Mouse (Mus musculus): ENCODE measurements around the gene Aym1. TPM values are rescaled to one million over a fixed set of nuclear protein-coding genes. Genes with fewer than 3 reads are reported as not detected.

The Aym1 gene
- total and polyA plus RNA-seq, 2 experiments from 2014 or later: not detected

DNA sequence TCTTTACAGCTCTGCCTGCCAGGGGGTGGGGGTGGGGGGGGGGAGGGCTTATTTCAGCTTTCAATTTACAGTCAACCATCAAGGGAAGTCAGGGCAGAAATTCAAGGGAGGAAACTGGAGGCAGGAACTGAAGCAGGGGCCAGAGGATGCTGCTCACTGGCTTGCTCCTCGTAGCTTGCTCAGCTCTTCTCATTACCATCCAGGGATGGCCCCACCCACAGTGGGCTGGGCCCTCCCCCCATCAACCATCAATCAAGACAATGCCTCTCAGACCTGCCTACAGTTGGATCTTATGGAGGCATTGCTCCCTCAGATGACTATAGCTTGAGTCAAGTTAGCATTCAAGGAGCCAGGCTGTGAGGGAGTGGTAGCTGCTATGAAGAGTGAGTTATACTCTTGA, 19.2 kb downstream of the Aym1 start:
- H3K9ac ChIP-seq (replicated peaks; ENCODE audit: low read length, poor library complexity, severe bottlenecking): no peak overlapping the region
- TF ChIP-seq CTCF (IDR thresholded peaks at IDR 0.05): no peak
- no peak overlapping the region for H3K4me3 ChIP-seq (ENCODE audit: low read depth, low read length)
- no peak overlapping the region for H3K4me2 ChIP-seq (ENCODE audit: low read depth, low read length, poor library complexity, severe bottlenecking)
- no peaks in the 10 kb centered on the region for H3K9me3 ChIP-seq (ENCODE audit: low read length)
- ATAC-seq (ENCODE audit: low FRiP score) (no peak), DNase-seq (ENCODE audit: low spot score) (no peak)
- no peaks in the 10 kb centered on the region for H3K36me3 ChIP-seq (ENCODE audit: insufficient read depth, low read length)
- H3K4me1 ChIP-seq (ENCODE audit: insufficient read depth, low read length): 0 out of 2 replicates have a peak, but pooled peaks cover 7% of the 10 kb centered on the region
- H3K27ac ChIP-seq (ENCODE audit: low read depth, low read length): no peak overlapping the region
- 80% methylated on average over 1 of the region's 1 CpGs for WGBS
- no peaks in the 10 kb centered on the region for H3K27me3 ChIP-seq (ENCODE audit: insufficient read depth, low read length)

DNA sequence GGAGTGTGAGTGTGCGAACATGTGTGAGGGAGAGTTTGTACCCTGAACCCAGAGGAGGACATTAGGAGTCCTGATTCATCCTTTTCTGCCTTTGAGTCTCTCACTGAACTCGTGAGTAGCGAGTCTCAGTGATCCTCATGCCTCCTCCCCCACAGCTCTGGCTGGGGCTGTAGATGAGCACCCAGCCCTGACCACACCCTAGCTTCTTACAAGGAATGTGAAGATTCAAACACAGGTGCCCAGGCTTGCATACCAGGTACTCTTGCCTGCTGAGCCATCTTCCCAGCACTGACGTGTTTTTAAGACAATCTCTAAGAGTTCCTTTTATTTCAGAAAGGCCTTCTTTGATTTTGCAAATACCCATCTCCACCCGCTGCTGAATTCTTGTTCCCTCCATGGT, 22.3 kb downstream of the Aym1 start:
- Histone ChIP-seq H3K4me2 (ENCODE audit: low read depth, low read length, poor library complexity, severe bottlenecking) (no peak overlapping the region), H3K4me1 (ENCODE audit: insufficient read depth, low read length) (no peaks in the 10 kb centered on the region), H3K36me3 (ENCODE audit: insufficient read depth, low read length) (no peaks in the 10 kb centered on the region), H3K27ac (ENCODE audit: low read depth, low read length) (no peak overlapping the region), H3K9ac (replicated peaks; ENCODE audit: low read length, poor library complexity, severe bottlenecking) (no peak overlapping the region), H3K27me3 (ENCODE audit: insufficient read depth, low read length) (no peaks in the 10 kb centered on the region), H3K9me3 (ENCODE audit: low read length) (no peaks in the 10 kb centered on the region), H3K4me3 (ENCODE audit: low read depth, low read length) (no peak overlapping the region)
- ATAC-seq (ENCODE audit: low FRiP score) (no peak), DNase-seq (ENCODE audit: low spot score) (no peak)
- 69% methylated on average over 5 of the region's 5 CpGs for WGBS
- no peak for TF ChIP-seq CTCF (IDR thresholded peaks at IDR 0.05)

DNA sequence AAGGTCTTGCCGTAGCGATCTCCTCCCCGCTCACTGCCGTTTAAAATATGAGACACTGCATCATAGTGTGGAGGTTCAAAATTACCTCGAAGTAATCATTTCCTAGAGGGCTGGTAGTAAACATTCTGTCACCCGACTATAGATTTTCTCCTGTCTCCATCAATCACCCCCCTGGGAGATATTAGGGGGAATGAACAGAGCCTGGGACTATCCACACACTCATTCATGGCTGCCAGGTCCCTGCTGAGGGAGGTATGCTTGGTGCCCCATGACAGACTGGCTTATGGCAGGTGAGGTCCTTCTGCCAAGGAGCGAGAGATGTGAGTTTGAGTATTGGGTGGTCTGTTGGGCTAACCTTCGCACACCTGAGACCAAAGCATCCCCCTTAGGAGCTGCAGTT, 23.5 kb downstream of the Aym1 start:
- H3K36me3 ChIP-seq (ENCODE audit: insufficient read depth, low read length): no peaks in the 10 kb centered on the region
- no peaks in the 10 kb centered on the region for H3K9me3 ChIP-seq (ENCODE audit: low read length)
- no peak overlapping the region for H3K9ac ChIP-seq (replicated peaks; ENCODE audit: low read length, poor library complexity, severe bottlenecking)
- DNase-seq (ENCODE audit: low spot score) (no peak), ATAC-seq (ENCODE audit: low FRiP score) (no peak)
- H3K4me3 ChIP-seq (ENCODE audit: low read depth, low read length): no peak overlapping the region
- H3K27me3 ChIP-seq (ENCODE audit: insufficient read depth, low read length): no peaks in the 10 kb centered on the region
- no peak overlapping the region for H3K4me2 ChIP-seq (ENCODE audit: low read depth, low read length, poor library complexity, severe bottlenecking)
- WGBS: 86% methylated on average over 8 of the region's 8 CpGs
- no peaks in the 10 kb centered on the region for H3K4me1 ChIP-seq (ENCODE audit: insufficient read depth, low read length)
- no peak for TF ChIP-seq CTCF (IDR thresholded peaks at IDR 0.05)
- no peak overlapping the region for H3K27ac ChIP-seq (ENCODE audit: low read depth, low read length)

DNA sequence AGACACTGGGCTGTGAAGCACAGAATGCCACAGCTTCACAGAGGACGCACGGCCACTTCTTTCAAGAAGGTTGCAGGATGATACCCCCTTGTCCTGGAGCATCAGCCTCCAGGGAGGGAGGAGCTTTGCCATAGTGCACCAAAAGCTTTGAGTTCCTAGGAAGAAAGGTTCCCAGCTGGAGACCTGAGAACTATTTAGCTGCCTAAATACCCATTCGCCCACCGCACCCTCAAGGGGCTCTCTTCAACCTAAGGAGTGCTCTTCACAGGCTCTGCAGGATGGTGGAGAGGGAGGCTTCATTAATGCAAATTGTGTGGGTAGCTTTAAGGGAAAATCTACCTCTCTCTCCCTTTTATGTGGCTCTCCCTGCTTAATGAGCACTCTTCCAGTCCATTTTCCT, 25.5 kb downstream of the Aym1 start:
- H3K9me3 ChIP-seq (ENCODE audit: low read length): no peaks in the 10 kb centered on the region
- DNase-seq (ENCODE audit: low spot score) (no peak), ATAC-seq (ENCODE audit: low FRiP score) (no peak)
- no peak for TF ChIP-seq CTCF (IDR thresholded peaks at IDR 0.05)
- H3K4me2 ChIP-seq (ENCODE audit: low read depth, low read length, poor library complexity, severe bottlenecking): no peak overlapping the region
- no peaks in the 10 kb centered on the region for H3K36me3 ChIP-seq (ENCODE audit: insufficient read depth, low read length)
- no peaks in the 10 kb centered on the region for H3K4me1 ChIP-seq (ENCODE audit: insufficient read depth, low read length)
- WGBS: 29% methylated on average over 4 of the region's 4 CpGs
- no peak overlapping the region for H3K9ac ChIP-seq (replicated peaks; ENCODE audit: low read length, poor library complexity, severe bottlenecking)
- no peak overlapping the region for H3K4me3 ChIP-seq (ENCODE audit: low read depth, low read length)
- H3K27me3 ChIP-seq (ENCODE audit: insufficient read depth, low read length): no peaks in the 10 kb centered on the region
- H3K27ac ChIP-seq (ENCODE audit: low read depth, low read length): no peak overlapping the region

DNA sequence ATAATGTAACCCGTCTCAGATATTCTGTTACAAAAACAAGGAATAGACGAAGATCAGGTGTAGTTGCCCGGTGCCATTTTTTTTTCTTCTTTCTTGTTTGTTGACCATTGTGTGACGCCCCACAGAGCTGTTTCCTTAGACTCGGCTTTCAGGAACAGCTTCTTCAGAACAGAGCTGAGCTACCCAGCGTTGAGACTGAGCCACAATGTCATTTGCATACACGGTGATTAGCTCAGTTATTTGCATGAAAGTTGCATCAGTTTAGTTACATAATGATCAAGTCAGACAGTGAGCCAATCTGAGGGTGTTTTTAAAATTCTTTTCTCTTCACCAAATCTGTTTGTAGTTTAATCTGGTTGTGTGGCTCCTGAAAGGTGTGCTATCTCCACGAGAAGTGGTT, 36.7 kb downstream of the Aym1 start:
- no peak for DNase-seq (ENCODE audit: low spot score)
- peaks cover 9% of the 10 kb centered on the region for H3K4me1 ChIP-seq (ENCODE audit: insufficient read depth, low read length)
- no peak for TF ChIP-seq CTCF (IDR thresholded peaks at IDR 0.05)
- H3K9ac ChIP-seq (replicated peaks; ENCODE audit: low read length, poor library complexity, severe bottlenecking): no peak overlapping the region
- no peak overlapping the region for H3K4me2 ChIP-seq (ENCODE audit: low read depth, low read length, poor library complexity, severe bottlenecking)
- no peak for ATAC-seq (ENCODE audit: low FRiP score)
- no peak overlapping the region for H3K4me3 ChIP-seq (ENCODE audit: low read depth, low read length)
- no peaks in the 10 kb centered on the region for H3K9me3 ChIP-seq (ENCODE audit: low read length)
- WGBS: 57% methylated on average over 8 of the region's 8 CpGs
- no peaks in the 10 kb centered on the region for H3K36me3 ChIP-seq (ENCODE audit: insufficient read depth, low read length)
- H3K27me3 ChIP-seq (ENCODE audit: insufficient read depth, low read length): no peaks in the 10 kb centered on the region
- H3K27ac ChIP-seq (ENCODE audit: low read depth, low read length): no peak overlapping the region

DNA sequence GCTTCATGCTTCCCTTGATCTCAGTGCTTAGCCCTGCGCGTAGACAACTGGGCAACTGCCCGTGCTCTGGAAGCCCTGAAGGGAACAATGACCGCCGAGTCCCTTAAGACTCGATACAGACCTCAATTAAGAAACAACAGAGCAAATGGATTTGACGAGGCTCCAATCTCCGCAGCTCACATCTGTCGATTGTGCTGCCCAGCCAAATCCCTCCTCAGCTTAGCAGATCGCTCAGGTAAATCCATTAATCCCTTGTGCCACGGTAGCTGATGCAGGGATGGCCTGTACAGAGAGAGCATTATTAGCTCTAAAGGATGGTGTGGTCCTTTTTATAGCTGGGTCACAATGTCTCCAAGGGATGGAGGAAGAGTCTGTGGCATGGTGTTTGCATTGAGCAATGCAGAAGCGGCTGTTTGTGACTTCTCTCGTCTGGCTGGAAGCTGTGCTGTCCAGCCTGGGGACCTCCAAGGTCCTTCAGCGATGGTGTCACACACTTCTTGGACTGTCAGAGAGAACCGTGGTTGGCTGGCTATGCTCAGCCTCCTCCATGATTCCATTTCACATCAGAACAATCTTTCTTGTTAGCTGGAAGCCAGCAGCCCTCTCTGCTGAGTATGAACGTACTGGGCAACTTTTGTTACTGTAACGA, 39.3 kb downstream of the Aym1 start:
- H3K27me3 ChIP-seq (ENCODE audit: insufficient read depth, low read length): no peaks in the 10 kb centered on the region
- no peaks in the 10 kb centered on the region for H3K36me3 ChIP-seq (ENCODE audit: insufficient read depth, low read length)
- H3K4me3 ChIP-seq (ENCODE audit: low read depth, low read length): no peak overlapping the region
- no peaks in the 10 kb centered on the region for H3K9me3 ChIP-seq (ENCODE audit: low read length)
- H3K9ac ChIP-seq (replicated peaks; ENCODE audit: low read length, poor library complexity, severe bottlenecking): no peak overlapping the region
- ATAC-seq (ENCODE audit: low FRiP score) (no peak), DNase-seq (ENCODE audit: low spot score) (no peak)
- H3K27ac ChIP-seq (ENCODE audit: low read depth, low read length): no peak overlapping the region; the same call in 1 of the 2 replicates
- WGBS: 50% methylated on average over 17 of the region's 17 CpGs
- H3K4me2 ChIP-seq (ENCODE audit: low read depth, low read length, poor library complexity, severe bottlenecking): no peak overlapping the region
- no peak for TF ChIP-seq CTCF (IDR thresholded peaks at IDR 0.05)
- peaks cover 9% of the 10 kb centered on the region for H3K4me1 ChIP-seq (ENCODE audit: insufficient read depth, low read length)
